Mouse (Mus musculus) intestine, embryonic 15.5 days (tissue): Measurements from ENCODE around the gene Eipr1. TPM values are rescaled to one million over a fixed set of nuclear protein-coding genes. Genes with fewer than 3 reads are reported as not detected.
"Not testable (repeated sequence)": the region's sequence is repeated elsewhere in the genome, so short reads cannot be mapped to it uniquely, and the experiment has no call there.

Experiments used
- ATAC-seq: fragments of 200-750 bp; cut with Nextera tagmentation; 2 replicates; pipeline ENCODE4 v1.8.0; 2017; ENCODE audit warnings: moderate TSS enrichment, moderate library complexity
- H3K27ac ChIP-seq: fragments of 300-500 bp; sonication (generic); 2 replicates; pipeline ENCODE4 v1.5.1; 2015; ENCODE audit warnings: mild to moderate bottlenecking, inconsistent platforms
- H3K27me3 ChIP-seq: fragments of 300-500 bp; sonication (generic); replicated peaks from 2 replicates; pipeline ENCODE4 v1.6.1; 2015; ENCODE audit warnings: inconsistent platforms
- H3K36me3 ChIP-seq: fragments of 300-500 bp; sonication (generic); 2 replicates; pipeline ENCODE4 v1.6.1; 2015; ENCODE audit warnings: inconsistent platforms
- H3K4me1 ChIP-seq: fragments of 300-500 bp; sonication (generic); replicated peaks from 2 replicates; pipeline ENCODE4 v1.6.1; 2015; ENCODE audit warnings: inconsistent platforms
- H3K4me2 ChIP-seq: fragments of 300-500 bp; sonication (generic); replicated peaks from 2 replicates; pipeline ENCODE4 v1.6.1; 2015; ENCODE audit warnings: mild to moderate bottlenecking, inconsistent platforms
- H3K4me3 ChIP-seq: fragments of 300-500 bp; sonication (generic); replicated peaks from 2 replicates; pipeline ENCODE4 v1.5.1; 2015; ENCODE audit warnings: inconsistent platforms
- H3K9ac ChIP-seq: fragments of 300-500 bp; sonication (generic); 2 replicates; pipeline ENCODE4 v1.6.1; 2015; ENCODE audit warnings: inconsistent platforms
- H3K9me3 ChIP-seq: fragments of 300-500 bp; sonication (generic); 2 replicates; pipeline ENCODE4 v1.6.1; 2016; ENCODE audit warnings: inconsistent platforms
- WGBS: fragments of 180-500 bp; shearing (Covaris S2); methylation state at CpG from one replicate; pipeline ENCODE4 v1.1.7; 2015; 5-methylcytosine and 5-hydroxymethylcytosine counted together
- polyA plus RNA-seq: library from polyadenylated mRNA; unstranded; fragments of >200 nt; fragmentation: Nextera tagmentation; extraction: Ambion mirVana; gene quantifications from 2 replicates; pipeline ENCODE4 v1.2.1, GENCODE M21; 2015

Gene Eipr1
- polyA plus RNA-seq, 1 experiment from 2014 or later = 27.3 TPM

DNA sequence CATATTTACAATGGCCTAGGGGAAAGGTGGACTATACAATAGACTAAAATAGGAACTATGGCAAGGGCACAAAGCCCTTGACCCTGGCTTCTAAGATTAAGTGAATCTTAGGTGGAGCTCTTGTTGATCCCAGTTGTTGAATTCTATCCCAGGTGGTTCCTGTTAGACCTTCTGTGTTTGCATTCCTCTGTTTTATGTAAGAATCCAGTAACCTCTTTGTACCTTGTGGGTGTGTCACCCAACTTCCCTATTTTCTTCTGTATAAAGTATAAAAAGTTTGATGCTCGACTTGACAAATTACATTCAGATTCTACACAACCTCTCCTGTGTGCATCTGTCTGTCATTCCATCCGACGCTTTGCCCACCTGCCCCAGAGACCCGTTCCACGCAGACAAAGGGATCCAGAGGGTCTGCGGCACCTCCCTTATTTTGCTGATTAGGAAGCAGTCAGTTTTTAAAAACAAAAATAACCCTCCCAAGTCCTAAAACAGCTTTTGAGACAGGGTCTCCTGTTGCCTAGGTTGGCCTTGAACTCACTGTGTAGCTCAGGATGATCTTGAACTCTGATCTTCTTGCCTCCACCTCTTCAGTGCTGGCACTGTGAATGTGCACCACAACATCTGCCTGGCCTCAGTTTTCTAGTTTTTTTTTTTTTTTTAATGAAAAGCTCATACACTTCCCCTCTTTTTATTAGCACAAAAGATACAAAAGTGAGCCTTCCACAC lies 17.9 kb upstream of the Eipr1 start:
- not testable (repeated sequence) for ATAC-seq, H3K9ac ChIP-seq, H3K4me3 ChIP-seq, H3K4me2 ChIP-seq, H3K9me3 ChIP-seq, H3K4me1 ChIP-seq, H3K27me3 ChIP-seq, H3K27ac ChIP-seq
- H3K36me3 ChIP-seq = peaks cover 18% of the 10 kb centered on the region
- 98% methylated on average over 6 of the region's 6 CpGs for WGBS

DNA sequence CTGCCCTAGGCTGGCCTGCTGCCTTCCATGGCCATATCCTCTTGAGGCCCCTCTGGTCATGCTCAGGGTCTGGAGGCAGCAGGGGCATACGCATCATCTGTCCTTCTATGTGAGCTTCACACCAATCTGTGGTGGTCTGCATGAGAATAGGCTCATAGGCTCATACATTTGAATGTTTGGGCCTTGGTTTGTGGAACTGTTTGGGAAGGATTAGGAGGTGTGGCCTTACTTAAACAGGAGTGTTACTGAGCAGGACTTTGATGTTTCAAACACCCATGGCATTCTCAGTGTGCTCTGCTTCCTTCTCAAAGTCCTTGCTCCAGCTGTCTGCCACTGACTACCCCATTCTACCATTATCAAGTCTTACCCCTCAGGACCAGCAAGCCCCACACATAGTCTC lies 17.3 kb upstream of the Eipr1 start:
- 100% methylated on average over 1 of the region's 1 CpGs for WGBS
- Histone ChIP-seq H3K9ac (no peak overlapping the region), H3K4me1 (no peaks in the 10 kb centered on the region), H3K36me3 (peaks cover 18% of the 10 kb centered on the region), H3K4me2 (no peak overlapping the region), H3K27me3 (no peaks in the 10 kb centered on the region), H3K9me3 (no peaks in the 10 kb centered on the region), H3K27ac (no peak overlapping the region), H3K4me3 (no peak overlapping the region)
- no peak for ATAC-seq

DNA sequence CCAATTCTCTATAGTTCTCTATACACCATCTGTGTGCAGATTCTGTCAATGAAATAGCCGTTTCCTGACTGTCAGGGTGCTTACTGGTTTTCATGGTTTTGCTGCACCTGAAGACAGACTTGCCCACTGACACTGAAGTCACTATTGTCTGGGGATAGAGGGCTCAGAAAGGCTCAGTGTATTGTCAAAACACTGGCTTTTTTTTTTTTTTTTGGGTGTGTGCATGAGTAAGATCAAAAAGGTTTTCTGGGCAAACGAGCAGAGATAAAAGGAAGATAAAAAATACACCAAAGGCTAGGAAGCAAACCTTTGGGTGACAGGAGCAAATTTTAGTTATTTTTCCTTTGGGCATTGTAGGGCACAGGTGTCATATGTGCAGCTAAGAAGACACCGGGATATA lies 16.3 kb upstream of the Eipr1 start:
- WGBS = 85% methylated on average over 3 of the region's 3 CpGs
- H3K4me2 ChIP-seq = no peak overlapping the region
- H3K4me1 ChIP-seq = no peaks in the 10 kb centered on the region
- ATAC-seq = no peak
- H3K27me3 ChIP-seq = no peaks in the 10 kb centered on the region
- no peak overlapping the region for H3K9ac ChIP-seq
- no peak overlapping the region for H3K27ac ChIP-seq
- no peak overlapping the region for H3K4me3 ChIP-seq
- no peaks in the 10 kb centered on the region for H3K9me3 ChIP-seq
- H3K36me3 ChIP-seq = peaks cover 18% of the 10 kb centered on the region

DNA sequence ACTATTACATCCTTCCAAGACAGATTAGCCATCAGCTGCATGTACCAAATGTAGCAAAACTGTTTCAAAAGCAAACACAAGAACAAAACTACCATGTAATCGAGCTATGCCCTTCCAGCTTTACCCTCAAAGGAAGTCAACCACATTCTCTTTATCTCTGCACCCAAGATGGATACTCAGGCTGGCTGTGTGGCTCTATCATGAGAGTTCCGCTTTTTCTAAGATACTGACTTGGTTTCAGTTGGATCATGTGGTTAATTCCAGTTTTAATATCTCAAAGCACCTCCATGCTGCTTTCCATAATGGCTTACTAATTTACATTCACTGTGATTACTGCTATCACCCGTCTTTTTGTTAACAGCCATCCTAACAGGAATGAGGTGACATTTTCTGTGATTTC lies 8.3 kb upstream of the Eipr1 start:
- no peak for ATAC-seq
- Histone ChIP-seq H3K9me3 (no peaks in the 10 kb centered on the region), H3K4me1 (0 out of 2 replicates have a peak, but pooled peaks cover 2% of the 10 kb centered on the region), H3K4me2 (no peak overlapping the region), H3K4me3 (no peak overlapping the region), H3K36me3 (0 out of 2 replicates have a peak, but pooled peaks cover 5% of the 10 kb centered on the region), H3K27ac (no peak overlapping the region), H3K9ac (no peak overlapping the region), H3K27me3 (no peaks in the 10 kb centered on the region)
- WGBS = 86% methylated on average over 3 of the region's 3 CpGs

DNA sequence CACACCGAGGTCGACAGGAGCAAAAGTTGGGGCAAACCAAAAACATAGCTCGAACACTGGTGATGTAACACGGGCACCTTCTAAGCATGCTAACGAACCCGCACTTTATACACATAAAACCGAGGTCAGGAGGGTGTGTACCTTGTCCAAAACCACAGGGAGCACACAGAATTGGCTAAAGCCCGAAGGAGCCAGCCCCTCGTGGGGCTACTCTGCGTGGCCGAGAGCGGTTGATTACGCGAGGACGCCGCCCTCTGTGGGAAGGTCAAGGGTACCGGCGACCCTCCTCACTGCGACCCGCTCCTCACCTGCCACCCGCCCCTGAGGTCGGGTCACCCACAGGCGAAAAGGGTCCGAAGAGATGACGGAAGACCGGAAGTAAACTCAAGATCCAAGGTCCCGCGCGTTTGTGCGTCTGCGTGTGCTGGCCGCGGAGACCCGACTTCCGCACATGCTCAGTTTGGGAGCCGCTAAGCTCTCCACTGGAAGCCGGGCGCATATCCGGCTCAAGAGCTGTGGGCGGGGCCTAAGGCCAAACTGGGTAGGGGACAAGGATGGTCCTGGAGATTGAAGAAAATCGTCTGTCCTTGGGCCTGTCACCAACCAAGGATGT lies 1.5 kb upstream of the Eipr1 start, which contains the start of gene Trappc12:
TSS of gene Trappc12 (minus strand) at position 452 of the 613 bp plus-strand sequence.
- no peaks in the 10 kb centered on the region for H3K27me3 ChIP-seq
- ATAC-seq = peak; percentile 93
- 1% methylated on average over 41 of the region's 41 CpGs for WGBS
- H3K9me3 ChIP-seq = no peaks in the 10 kb centered on the region
- peak within 1 kb of the TSS; percentile 42; the same call in 1 of the 2 replicates for H3K27ac ChIP-seq
- H3K4me2 ChIP-seq = peak within 1 kb of the TSS; percentile 87
- H3K4me3 ChIP-seq = peak within 1 kb of the TSS; percentile 85
- H3K36me3 ChIP-seq = 0 out of 2 replicates have a peak, but pooled peaks cover 5% of the 10 kb centered on the region
- H3K9ac ChIP-seq = peak within 1 kb of the TSS; percentile 71
- H3K4me1 ChIP-seq = peaks cover 5% of the 10 kb centered on the region; the same call in 1 of the 2 replicates

DNA sequence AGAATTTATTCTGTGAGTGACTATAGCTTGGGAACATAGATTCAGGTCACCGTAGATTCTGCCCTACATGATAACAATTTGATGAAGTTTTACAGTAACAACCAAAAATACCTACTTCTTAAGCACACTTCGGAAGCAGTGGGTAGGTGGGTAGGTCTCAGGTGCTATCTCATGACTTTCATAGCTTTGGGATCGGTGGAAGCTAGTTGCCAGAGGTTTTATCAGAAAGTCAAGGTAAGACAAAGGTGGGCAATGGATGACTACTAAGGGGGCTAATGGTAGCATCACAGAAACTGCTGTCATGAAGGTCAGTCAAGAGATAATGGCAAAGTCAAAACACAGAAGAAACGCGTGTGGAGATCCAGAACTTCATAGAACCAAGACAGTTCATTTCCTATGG lies 727 bp upstream of the Eipr1 start:
- Histone ChIP-seq H3K9ac (no peak overlapping the region), H3K4me2 (no peak overlapping the region), H3K4me1 (peaks cover 5% of the 10 kb centered on the region; the same call in 1 of the 2 replicates), H3K9me3 (no peaks in the 10 kb centered on the region), H3K36me3 (0 out of 2 replicates have a peak, but pooled peaks cover 5% of the 10 kb centered on the region), H3K27me3 (no peaks in the 10 kb centered on the region), H3K4me3 (no peak overlapping the region), H3K27ac (no peak overlapping the region)
- 93% methylated on average over 5 of the region's 5 CpGs for WGBS
- no peak for ATAC-seq

DNA sequence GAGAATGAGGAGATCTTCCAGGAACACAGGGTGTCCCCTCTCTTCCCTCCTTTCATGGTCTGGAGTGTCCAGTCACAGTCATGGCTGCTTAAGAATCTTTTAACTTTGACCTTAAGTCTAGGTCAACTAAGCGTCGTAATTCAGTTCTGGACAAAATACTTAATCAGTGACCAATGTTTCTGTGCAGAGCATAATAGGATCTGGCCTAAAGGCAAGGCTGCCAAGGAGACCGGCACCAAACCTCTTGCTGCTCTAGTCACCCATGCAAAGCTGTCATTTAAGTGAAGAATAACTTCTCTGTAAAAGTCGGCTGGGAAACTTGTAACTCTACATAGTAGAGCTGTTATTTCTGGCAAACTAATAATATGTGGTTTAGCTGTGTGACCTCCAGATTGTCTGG lies 4.4 kb downstream of the Eipr1 start:
- Histone ChIP-seq H3K27ac (no peak overlapping the region), H3K4me3 (no peak overlapping the region), H3K9me3 (no peaks in the 10 kb centered on the region), H3K36me3 (no peaks in the 10 kb centered on the region), H3K9ac (no peak overlapping the region), H3K27me3 (no peaks in the 10 kb centered on the region), H3K4me1 (peaks cover 5% of the 10 kb centered on the region; the same call in 1 of the 2 replicates), H3K4me2 (no peak overlapping the region)
- 86% methylated on average over 4 of the region's 4 CpGs for WGBS
- ATAC-seq = no peak

DNA sequence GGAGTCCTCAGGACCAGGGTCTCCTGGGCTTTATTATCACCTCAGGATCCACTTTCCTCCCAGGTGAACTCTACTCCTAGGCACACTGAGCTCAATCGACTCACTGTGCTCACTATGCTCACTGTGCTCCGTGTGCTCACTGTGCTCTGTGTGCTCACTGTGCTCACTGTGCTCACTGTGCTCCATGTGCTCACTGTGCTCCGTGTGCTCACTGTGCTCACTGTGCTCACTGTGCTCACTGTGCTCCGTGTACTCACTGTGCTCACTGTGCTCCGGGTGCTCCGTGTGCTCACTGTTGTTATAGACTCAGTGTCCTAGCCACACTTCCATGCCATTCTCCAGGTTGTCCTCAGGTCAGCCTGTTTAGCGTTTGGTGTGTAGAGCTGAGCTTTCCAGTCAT lies 18.4 kb downstream of the Eipr1 start:
- Histone ChIP-seq H3K4me3 (no peak overlapping the region), H3K4me2 (no peak overlapping the region), H3K27ac (no peak overlapping the region), H3K27me3 (no peaks in the 10 kb centered on the region), H3K4me1 (no peaks in the 10 kb centered on the region), H3K36me3 (no peaks in the 10 kb centered on the region), H3K9ac (no peak overlapping the region), H3K9me3 (no peaks in the 10 kb centered on the region)
- ATAC-seq = no peak
- 87% methylated on average over 7 of the region's 7 CpGs for WGBS

DNA sequence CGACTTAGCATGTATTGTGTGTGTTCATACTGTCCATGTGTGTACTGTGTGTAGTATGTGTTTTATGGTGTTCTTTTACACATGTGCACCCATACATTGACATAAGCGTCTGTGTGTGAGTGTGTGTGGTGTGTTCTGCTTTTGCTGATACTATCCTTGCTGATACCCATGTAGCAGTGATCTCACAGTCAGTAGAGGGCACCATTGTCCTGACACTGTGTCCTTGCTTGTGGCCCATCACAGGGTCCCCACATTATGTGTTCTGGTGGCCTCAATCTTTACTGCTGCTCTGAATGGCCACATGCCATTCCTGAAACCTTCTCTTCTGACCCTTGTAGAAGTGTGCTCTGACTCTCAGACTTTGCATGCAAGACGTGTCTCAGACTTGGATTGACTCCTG lies 22.2 kb downstream of the Eipr1 start:
- Histone ChIP-seq H3K4me3 (no peak overlapping the region), H3K9ac (no peak overlapping the region), H3K4me2 (no peak overlapping the region), H3K36me3 (no peaks in the 10 kb centered on the region), H3K4me1 (no peaks in the 10 kb centered on the region), H3K9me3 (no peaks in the 10 kb centered on the region), H3K27me3 (no peaks in the 10 kb centered on the region), H3K27ac (no peak overlapping the region)
- ATAC-seq = no peak
- WGBS = 73% methylated on average over 3 of the region's 3 CpGs

DNA sequence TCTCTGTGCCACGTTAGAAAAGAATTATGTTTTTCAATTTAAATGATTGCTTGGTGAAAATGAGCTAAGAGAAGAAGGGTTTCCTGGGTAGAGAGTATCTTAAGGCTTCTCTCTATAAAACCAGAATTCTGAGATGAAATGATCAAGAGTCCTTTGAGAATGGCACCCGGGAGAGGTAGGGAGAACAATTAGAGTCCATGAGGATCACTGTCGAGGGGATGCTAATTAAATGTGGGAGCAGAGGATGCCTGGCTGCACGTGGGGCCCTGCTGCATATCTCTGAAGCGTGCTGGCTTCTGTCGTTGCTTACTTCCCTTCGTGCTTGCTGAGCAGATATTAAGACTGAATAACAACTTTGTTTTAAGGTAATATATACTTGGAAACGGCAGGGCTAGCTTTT lies 23.5 kb downstream of the Eipr1 start:
- Histone ChIP-seq H3K4me2 (no peak overlapping the region), H3K27me3 (no peaks in the 10 kb centered on the region), H3K9ac (no peak overlapping the region), H3K27ac (no peak overlapping the region), H3K4me3 (no peak overlapping the region), H3K4me1 (no peaks in the 10 kb centered on the region), H3K36me3 (no peaks in the 10 kb centered on the region), H3K9me3 (no peaks in the 10 kb centered on the region)
- ATAC-seq = no peak
- WGBS = 53% methylated on average over 8 of the region's 8 CpGs

DNA sequence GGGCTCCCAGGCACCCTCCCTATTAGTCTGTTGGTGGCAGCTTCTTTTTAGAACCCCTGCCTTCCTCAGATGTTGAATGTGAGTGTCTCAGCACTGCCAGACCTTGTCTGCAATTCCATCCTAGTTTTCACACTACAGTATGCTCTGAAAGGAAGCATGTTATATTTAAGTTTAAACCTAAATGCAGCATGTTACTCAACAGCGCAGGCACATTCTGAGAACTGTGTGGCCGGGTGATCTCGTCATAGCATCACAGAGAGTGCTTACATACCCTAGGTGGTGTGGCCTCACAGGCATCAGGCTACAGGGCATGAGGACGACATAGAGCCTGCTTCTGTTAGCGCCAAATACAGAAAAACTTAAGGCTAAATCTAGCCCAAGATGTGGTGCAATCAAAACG lies 24.0 kb downstream of the Eipr1 start:
- ATAC-seq = no peak
- H3K4me1 ChIP-seq = no peaks in the 10 kb centered on the region
- H3K27me3 ChIP-seq = no peaks in the 10 kb centered on the region
- H3K9me3 ChIP-seq = no peaks in the 10 kb centered on the region
- WGBS = 84% methylated on average over 6 of the region's 6 CpGs
- H3K4me2 ChIP-seq = no peak overlapping the region
- H3K4me3 ChIP-seq = no peak overlapping the region
- no peak overlapping the region for H3K27ac ChIP-seq
- no peaks in the 10 kb centered on the region for H3K36me3 ChIP-seq
- H3K9ac ChIP-seq = no peak overlapping the region

DNA sequence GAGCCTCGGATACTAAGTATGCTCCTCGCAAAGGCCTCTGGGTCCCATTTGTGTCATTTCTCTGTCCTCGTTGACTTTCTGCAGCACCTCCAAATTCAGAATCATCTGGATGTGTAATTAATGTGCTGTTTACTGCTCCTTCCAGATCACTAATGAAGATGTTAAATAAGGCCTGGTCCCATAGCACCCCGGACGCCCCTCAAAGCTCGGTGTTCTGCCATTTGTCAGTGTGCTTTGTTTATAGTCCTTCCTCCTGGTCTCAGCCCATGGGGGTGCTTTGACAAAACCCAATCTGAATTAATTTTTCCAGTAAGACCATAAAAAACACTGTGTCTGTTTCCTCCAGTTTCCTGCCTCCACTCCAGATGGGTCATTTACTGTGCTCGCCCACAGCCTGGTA lies 28.6 kb downstream of the Eipr1 start:
- Histone ChIP-seq H3K4me3 (no peak overlapping the region), H3K4me1 (0 out of 2 replicates have a peak, but pooled peaks cover 2% of the 10 kb centered on the region), H3K27me3 (no peaks in the 10 kb centered on the region), H3K4me2 (no peak overlapping the region), H3K36me3 (no peaks in the 10 kb centered on the region), H3K9ac (no peak overlapping the region), H3K9me3 (no peaks in the 10 kb centered on the region), H3K27ac (no peak overlapping the region)
- 57% methylated on average over 7 of the region's 7 CpGs for WGBS
- ATAC-seq = no peak

DNA sequence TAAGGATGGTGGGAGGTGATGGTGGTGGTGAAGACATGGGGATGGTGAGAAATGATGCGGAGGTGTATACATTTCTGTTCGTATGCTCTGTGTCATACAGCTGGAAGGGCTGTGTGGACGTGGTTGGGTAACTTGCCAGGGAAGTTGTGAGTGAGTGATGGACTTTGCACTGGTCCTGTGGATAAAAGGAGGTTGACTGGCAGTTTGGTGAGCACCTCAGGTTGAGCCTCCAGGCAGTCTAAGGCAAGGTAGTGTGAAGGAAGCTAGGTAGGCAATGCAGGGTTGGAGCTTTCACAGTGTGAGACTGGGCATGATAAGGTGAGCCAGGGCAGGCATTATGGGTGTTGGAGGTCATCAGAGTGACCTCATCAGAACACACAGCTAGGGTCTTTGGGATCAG lies 31.0 kb downstream of the Eipr1 start:
- H3K27me3 ChIP-seq = no peaks in the 10 kb centered on the region
- no peak overlapping the region for H3K4me3 ChIP-seq
- H3K4me1 ChIP-seq = 0 out of 2 replicates have a peak, but pooled peaks cover 2% of the 10 kb centered on the region
- no peak for ATAC-seq
- no peaks in the 10 kb centered on the region for H3K36me3 ChIP-seq
- no peaks in the 10 kb centered on the region for H3K9me3 ChIP-seq
- H3K9ac ChIP-seq = no peak overlapping the region
- WGBS = 76% methylated on average over 3 of the region's 3 CpGs
- no peak overlapping the region for H3K27ac ChIP-seq
- H3K4me2 ChIP-seq = no peak overlapping the region
